In genomic region chr4:129609139-129609631, GRCm38 (mm10) we compare ENCODE assay signal across 11 mouse cellular contexts. TPM values are rescaled to one million over a fixed set of nuclear protein-coding genes. Genes with fewer than 3 reads are reported as not detected.
DNase-seq lines count a peak whose midpoint lies in the region; ATAC-seq and TF ChIP-seq lines count a peak whose summit lies in the region.
"Had no signal": no experiment of that assay in that cellular context is flagged by ENCODE, and none has a peak within 500 bp of the region (broad histone marks: within the 10 kb centered on the region; RNA-seq: fewer than 3 reads in every experiment).

No protein-coding gene starts in this region.

- ATAC-seq in heart, embryonic 15.5 days (replicated peaks; ENCODE audit: insufficient number of reproducible peaks, insufficient read depth, low FRiP score, low read depth): no peak; the same call in 1 of the 2 replicates
- 0 out of 2 replicates have a peak, but pooled peaks have one; percentile 22 for ATAC-seq in lung, embryonic 14.5 days (ENCODE audit: insufficient read depth)
- ATAC-seq in G1E (ENCODE audit: extremely low read depth, insufficient number of reproducible peaks, low FRiP score, poor library complexity, severe bottlenecking): no peak
- 0 out of 2 replicates have a peak, but pooled peaks have one; percentile 1 for ATAC-seq in liver, embryonic 14.5 days (ENCODE audit: insufficient read depth)

- H3K9ac ChIP-seq in heart, embryonic 15.5 days: no peak overlapping the region
- H3K9ac ChIP-seq in lung, embryonic 14.5 days: no peak overlapping the region
- no peak overlapping the region for H3K9ac ChIP-seq in liver, embryonic 14.5 days (replicated peaks)

- no peak for TF ChIP-seq CTCF in lung, embryonic 14.5 days (IDR thresholded peaks at IDR 0.05; ENCODE audit: low read depth)
- no peak for TF ChIP-seq CTCF in G1E (IDR thresholded peaks at IDR 0.05; ENCODE audit: low read depth, low read length)
- TF ChIP-seq CTCF in liver, embryonic 14.5 days (IDR thresholded peaks at IDR 0.05; ENCODE audit: low read depth): no peak

- intact Hi-C loops in heart, postnatal 36 days (cut with DNase I): loop anchor here (2.0 to 10.0 kb wide), 3 partner anchors 60 to 274 kb away; partner anchors contain the start of genes Rbbp4 and Zbtb8os

- no peak for TF ChIP-seq EP300 in liver, embryonic 14.5 days (IDR thresholded peaks at IDR 0.05; ENCODE audit: low read depth)

- H3K4me1 ChIP-seq in heart, embryonic 15.5 days (replicated peaks): peaks cover 9% of the 10 kb centered on the region
- no peaks in the 10 kb centered on the region for H3K4me1 ChIP-seq in lung, embryonic 14.5 days (ENCODE audit: insufficient read depth)
- H3K4me1 ChIP-seq in G1E (ENCODE audit: insufficient read depth, low read depth, low read length): peaks cover 32% of the 10 kb centered on the region
- H3K4me1 ChIP-seq in liver, embryonic 14.5 days (replicated peaks; ENCODE audit: control insufficient read depth in 2 of 2, insufficient read depth in 2 of 2, low read length in 1 of 2): peaks cover 0 to 3% of the 10 kb centered on the region in 2 experiments; a peak in 1 of 4 replicates

- no peak for DNase-seq in heart, postnatal 36 days
- no peak for DNase-seq in lung, embryonic 14.5 days
- no peak for DNase-seq in lung, postnatal 14 days
- DNase-seq in G1E (ENCODE audit: low spot score): no peak
- no peak for DNase-seq in liver, embryonic 14.5 days (ENCODE audit: low read depth in 3 of 3, low spot score in 3 of 3)
- DNase-seq in layer of hippocampus, postnatal 14 days (ENCODE audit: low spot score in 2 of 2): no peak
- DNase-seq in ovary, postnatal 14 days (ENCODE audit: low spot score): no peak

- peak overlapping the region; percentile 7 for H3K27ac ChIP-seq in heart, embryonic 15.5 days
- no peak overlapping the region for H3K27ac ChIP-seq in lung, embryonic 14.5 days (ENCODE audit: low read depth)
- no peak overlapping the region for H3K27ac ChIP-seq in liver, embryonic 14.5 days
- H3K27ac ChIP-seq: embryonic facial prominence, embryonic 10.5 days; heart, adult 2 months had no signal

- no peaks in the 10 kb centered on the region for H3K27me3 ChIP-seq in heart, embryonic 15.5 days
- no peaks in the 10 kb centered on the region for H3K27me3 ChIP-seq in lung, embryonic 14.5 days (ENCODE audit: insufficient read depth, low read length)
- no peaks in the 10 kb centered on the region for H3K27me3 ChIP-seq in G1E (ENCODE audit: insufficient read depth, low read length)
- H3K27me3 ChIP-seq in liver, embryonic 14.5 days (ENCODE audit: control insufficient read depth, insufficient read depth, low read length): no peaks in the 10 kb centered on the region

- no peak overlapping the region for H3K4me3 ChIP-seq in heart, embryonic 15.5 days
- H3K4me3 ChIP-seq in lung, embryonic 14.5 days (ENCODE audit: low read depth, low read length): no peak overlapping the region
- H3K4me3 ChIP-seq in G1E (ENCODE audit: low read depth, low read length): 0 out of 2 replicates have a peak overlapping the region, but pooled peaks have one; percentile 4
- H3K4me3 ChIP-seq in liver, embryonic 14.5 days (ENCODE audit: insufficient read depth in 1 of 2, low read depth in 2 of 2, low read length in 2 of 2): no peak overlapping the region
- H3K4me3 ChIP-seq: embryonic facial prominence, embryonic 10.5 days; heart, adult 2 months; left cerebral cortex, adult 2 months had no signal

- no peaks in the 10 kb centered on the region for H3K9me3 ChIP-seq in heart, embryonic 15.5 days (replicated peaks)
- H3K9me3 ChIP-seq in lung, embryonic 14.5 days (ENCODE audit: low read depth, low read length): no peaks in the 10 kb centered on the region
- no peaks in the 10 kb centered on the region for H3K9me3 ChIP-seq in G1E (replicated peaks)
- no peaks in the 10 kb centered on the region for H3K9me3 ChIP-seq in liver, embryonic 14.5 days (ENCODE audit: control insufficient read depth, low read length)
- H3K9me3 ChIP-seq: embryonic facial prominence, embryonic 10.5 days had no signal

- H3K36me3 ChIP-seq in heart, embryonic 15.5 days: peaks cover 37% of the 10 kb centered on the region
- H3K36me3 ChIP-seq in lung, embryonic 14.5 days (ENCODE audit: insufficient read depth): peaks cover 41% of the 10 kb centered on the region
- H3K36me3 ChIP-seq in G1E (replicated peaks): peaks cover 91% of the 10 kb centered on the region
- peaks cover 34% of the 10 kb centered on the region for H3K36me3 ChIP-seq in liver, embryonic 14.5 days (replicated peaks; ENCODE audit: control insufficient read depth, insufficient read depth, low read depth)

- WGBS in heart, embryonic 15.5 days: 77% methylated on average over 12 of the region's 12 CpGs
- 72% methylated on average over 12 of the region's 12 CpGs for WGBS in lung, embryonic 14.5 days
- 73% methylated on average over 12 of the region's 12 CpGs for WGBS in liver, embryonic 14.5 days (ENCODE audit: insufficient replicate concordance)

- H3K4me2 ChIP-seq in heart, embryonic 15.5 days: no peak overlapping the region
- no peak overlapping the region for H3K4me2 ChIP-seq in lung, embryonic 14.5 days
- H3K4me2 ChIP-seq in liver, embryonic 14.5 days (ENCODE audit: low read depth): no peak overlapping the region

RNA-seq across cellular contexts. Expression of gene Dcdc2b, which starts 4.9 kb away (rescaled TPM):
- polyA plus RNA-seq in heart, embryonic 15.5 days (2015; fragmentation: Nextera tagmentation; extraction: Ambion mirVana): 1.7 and 2.1 TPM in 2 replicates
- total RNA-seq in heart, postnatal 36 days (2021): under 1 TPM; 0.44 to 0.95 TPM
- polyA plus RNA-seq in lung, embryonic 14.5 days (2014; fragmentation: Nextera tagmentation; extraction: Ambion mirVana): 2.1 and 2.5 TPM in 2 replicates
- total RNA-seq in G1E (2014; fragmentation: Nextera tagmentation) (1.7 TPM in 1 of 2 replicates, not detected in the other), G1E (2017) (0.33 TPM in 1 of 2 replicates, not detected in the other)
- polyA plus RNA-seq in G1E (2012): 0.25 TPM in 1 of 2 replicates, not detected in the other
- 0.28 and 0.47 TPM in 2 replicates for polyA plus RNA-seq in liver, embryonic 14.5 days (2012; rRNA removed)
- 0.19 and 0.61 TPM in 2 replicates for polyA plus RNA-seq in liver, embryonic 14.5 days (2014; fragmentation: Nextera tagmentation; extraction: Ambion mirVana)
- total RNA-seq in layer of hippocampus, postnatal 14 days (2021): 1 to 10 TPM; 3.4 to 4.4 TPM

RNA-seq across cellular contexts. Expression of gene Tmem234, which starts 8.7 kb away (rescaled TPM):
- polyA plus RNA-seq in heart, embryonic 15.5 days (2015; fragmentation: Nextera tagmentation; extraction: Ambion mirVana): 136 and 147 TPM in 2 replicates
- 10 to 100 TPM; 42.7 to 43.6 TPM for total RNA-seq in heart, postnatal 36 days (2021)
- 187 and 200 TPM in 2 replicates for polyA plus RNA-seq in lung, embryonic 14.5 days (2014; fragmentation: Nextera tagmentation; extraction: Ambion mirVana)
- 129 and 155 TPM in 2 replicates for total RNA-seq in G1E (2014; fragmentation: Nextera tagmentation)
- 104 and 120 TPM in 2 replicates for total RNA-seq in G1E (2017)
- polyA plus RNA-seq in G1E (2012): 207 and 224 TPM in 2 replicates
- polyA plus RNA-seq in liver, embryonic 14.5 days (2012; rRNA removed): 78.5 and 84.2 TPM in 2 replicates
- 108 and 129 TPM in 2 replicates for polyA plus RNA-seq in liver, embryonic 14.5 days (2014; fragmentation: Nextera tagmentation; extraction: Ambion mirVana)
- total RNA-seq in layer of hippocampus, postnatal 14 days (2021): 10 to 100 TPM; 86.1 to 90.9 TPM

RNA-seq across cellular contexts. Expression of gene Eif3i, which starts 8.7 kb away (rescaled TPM):
- polyA plus RNA-seq in heart, embryonic 15.5 days (2015; fragmentation: Nextera tagmentation; extraction: Ambion mirVana): 151 and 175 TPM in 2 replicates
- 100 to 1,000 TPM; 125 to 129 TPM for total RNA-seq in heart, postnatal 36 days (2021)
- 308 and 316 TPM in 2 replicates for polyA plus RNA-seq in lung, embryonic 14.5 days (2014; fragmentation: Nextera tagmentation; extraction: Ambion mirVana)
- total RNA-seq in G1E (2014; fragmentation: Nextera tagmentation) (152 and 159 TPM in 2 replicates), G1E (2017) (241 and 272 TPM in 2 replicates)
- 130 and 133 TPM in 2 replicates for polyA plus RNA-seq in G1E (2012)
- polyA plus RNA-seq in liver, embryonic 14.5 days (2012; rRNA removed): 223 and 242 TPM in 2 replicates
- 201 and 225 TPM in 2 replicates for polyA plus RNA-seq in liver, embryonic 14.5 days (2014; fragmentation: Nextera tagmentation; extraction: Ambion mirVana)
- total RNA-seq in layer of hippocampus, postnatal 14 days (2021): 100 to 1,000 TPM; 121 to 128 TPM

RNA-seq across cellular contexts. Expression of gene Iqcc, which starts 9.7 kb away (rescaled TPM):
- polyA plus RNA-seq in heart, embryonic 15.5 days (2015; fragmentation: Nextera tagmentation; extraction: Ambion mirVana): 19.0 and 22.9 TPM in 2 replicates
- 10 to 100 TPM; 14.4 to 18.7 TPM for total RNA-seq in heart, postnatal 36 days (2021)
- 23.6 and 25.8 TPM in 2 replicates for polyA plus RNA-seq in lung, embryonic 14.5 days (2014; fragmentation: Nextera tagmentation; extraction: Ambion mirVana)
- total RNA-seq in G1E (2014; fragmentation: Nextera tagmentation) (23.6 and 24.4 TPM in 2 replicates), G1E (2017) (35.0 and 36.7 TPM in 2 replicates)
- 7.0 and 8.8 TPM in 2 replicates for polyA plus RNA-seq in G1E (2012)
- 6.2 and 8.8 TPM in 2 replicates for polyA plus RNA-seq in liver, embryonic 14.5 days (2012; rRNA removed)
- 7.0 and 9.2 TPM in 2 replicates for polyA plus RNA-seq in liver, embryonic 14.5 days (2014; fragmentation: Nextera tagmentation; extraction: Ambion mirVana)
- total RNA-seq in layer of hippocampus, postnatal 14 days (2021): 10 to 100 TPM; 31.3 to 35.7 TPM

RNA-seq across cellular contexts. Expression of gene Ccdc28b, which starts 14.6 kb away (rescaled TPM):
- polyA plus RNA-seq in heart, embryonic 15.5 days (2015; fragmentation: Nextera tagmentation; extraction: Ambion mirVana): 47.3 and 52.4 TPM in 2 replicates
- 10 to 100 TPM; 21.1 to 26.9 TPM for total RNA-seq in heart, postnatal 36 days (2021)
- polyA plus RNA-seq in lung, embryonic 14.5 days (2014; fragmentation: Nextera tagmentation; extraction: Ambion mirVana): 43.9 and 46.3 TPM in 2 replicates
- total RNA-seq in G1E (2014; fragmentation: Nextera tagmentation): 1.1 TPM in 1 of 2 replicates, not detected in the other
- total RNA-seq in G1E (2017): 20.7 and 23.8 TPM in 2 replicates
- polyA plus RNA-seq in G1E (2012): 4.8 and 4.9 TPM in 2 replicates
- polyA plus RNA-seq in liver, embryonic 14.5 days (2012; rRNA removed): 5.7 and 12.0 TPM in 2 replicates
- 11.0 and 12.4 TPM in 2 replicates for polyA plus RNA-seq in liver, embryonic 14.5 days (2014; fragmentation: Nextera tagmentation; extraction: Ambion mirVana)
- 100 to 1,000 TPM; 102 to 116 TPM for total RNA-seq in layer of hippocampus, postnatal 14 days (2021)

Comparison
In these comparisons a context has a peak if more than half of its experiments do, and no peak if none do; other contexts are left out.
1. ATAC-seq: peak in lung, embryonic 14.5 days (single experiment) and liver, embryonic 14.5 days (single experiment); none in heart, embryonic 15.5 days (single experiment) and G1E (single experiment).